Mouse (Mus musculus) right cerebral cortex, adult 18-20 months (tissue): ENCODE results near the gene Msantd3.

Experiments
- DNase-seq: peaks from one replicate; pipeline ENCODE4 v3.0.0; 2022; ENCODE audit warnings: mixed read lengths

The Msantd3 gene

DNA sequence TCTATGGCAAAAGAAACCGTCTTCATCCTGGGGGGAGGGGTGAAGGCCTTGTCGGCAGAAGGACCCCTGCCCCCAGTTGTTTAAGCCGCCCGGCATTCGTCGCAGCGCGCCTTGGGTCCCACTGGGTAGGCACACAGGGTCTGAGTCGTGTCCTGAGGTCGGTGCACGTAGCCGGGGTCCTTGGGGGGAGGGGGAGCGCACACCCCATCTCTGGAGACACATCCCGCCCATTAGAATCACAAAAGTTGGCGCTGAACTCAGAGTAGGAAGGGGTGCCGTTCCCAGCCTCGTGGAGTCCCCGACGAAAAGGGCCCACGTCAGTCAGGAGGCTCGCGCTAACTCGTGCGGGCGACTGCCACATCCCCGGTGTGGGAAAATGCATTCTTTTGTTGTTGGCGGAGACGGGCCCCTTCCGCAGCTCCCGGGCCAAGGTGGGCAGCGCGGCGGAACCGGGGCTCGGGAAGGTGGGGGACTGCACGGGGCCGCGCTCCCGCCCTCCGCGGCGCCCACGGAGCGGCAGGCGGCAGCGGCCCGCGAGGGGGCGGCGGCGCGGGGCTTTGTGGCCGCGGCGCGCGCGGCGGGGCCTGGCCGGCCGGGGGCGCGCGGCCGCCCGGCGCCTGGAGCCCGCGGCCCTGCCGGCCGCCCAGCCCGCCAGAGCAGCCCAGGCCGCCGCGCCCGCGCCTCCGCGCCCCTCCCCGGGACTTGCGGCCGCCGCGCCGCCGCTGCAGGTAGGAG is at the start of gene Msantd3:
Msantd3 (plus strand) TSS at position 95 of the 735 bp plus-strand sequence.
- peak; percentile 57 for DNase-seq

DNA sequence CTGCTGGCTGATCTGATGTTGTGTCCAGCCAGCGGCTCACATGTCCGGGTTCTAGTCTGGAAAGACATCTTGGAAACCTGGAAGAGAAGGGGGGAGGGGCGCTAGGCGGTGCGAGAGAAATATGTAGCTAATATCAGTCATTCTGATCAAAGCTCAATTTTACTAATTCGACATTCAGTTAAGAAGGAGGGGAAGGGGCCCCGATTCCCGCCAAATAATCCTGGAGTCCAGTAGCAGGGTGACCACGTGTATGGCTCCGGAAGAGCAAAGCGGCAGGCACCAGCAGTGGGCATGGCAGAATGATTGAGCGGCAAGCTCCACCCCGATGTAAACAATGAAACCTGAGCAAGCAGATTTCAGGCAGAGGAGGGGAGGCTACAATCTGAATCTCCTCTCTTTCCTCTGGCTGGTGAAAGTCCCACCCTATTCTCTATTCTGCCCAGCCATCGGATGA is 48.4 kb upstream of the Msantd3 start:
- no peak for DNase-seq

DNA sequence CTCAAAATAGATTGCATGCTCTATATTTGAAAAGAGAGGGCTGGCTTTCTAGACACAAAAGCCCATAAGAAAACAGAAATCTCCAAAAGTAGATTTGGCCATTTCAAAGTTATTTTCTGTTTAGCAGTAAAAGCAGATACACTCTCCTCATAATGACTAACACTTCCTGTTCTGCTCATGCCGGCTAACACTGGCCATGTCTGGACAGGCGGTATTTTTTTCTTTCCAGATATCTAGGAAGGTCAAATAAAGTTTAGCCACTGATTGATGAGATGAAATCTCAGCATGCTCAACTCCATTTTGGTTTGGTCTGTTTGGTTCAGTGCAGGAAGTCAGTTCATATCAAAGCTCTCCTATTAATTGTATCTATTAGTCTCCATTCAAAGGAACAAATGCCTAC is 47.2 kb upstream of the Msantd3 start:
- DNase-seq = no peak

DNA sequence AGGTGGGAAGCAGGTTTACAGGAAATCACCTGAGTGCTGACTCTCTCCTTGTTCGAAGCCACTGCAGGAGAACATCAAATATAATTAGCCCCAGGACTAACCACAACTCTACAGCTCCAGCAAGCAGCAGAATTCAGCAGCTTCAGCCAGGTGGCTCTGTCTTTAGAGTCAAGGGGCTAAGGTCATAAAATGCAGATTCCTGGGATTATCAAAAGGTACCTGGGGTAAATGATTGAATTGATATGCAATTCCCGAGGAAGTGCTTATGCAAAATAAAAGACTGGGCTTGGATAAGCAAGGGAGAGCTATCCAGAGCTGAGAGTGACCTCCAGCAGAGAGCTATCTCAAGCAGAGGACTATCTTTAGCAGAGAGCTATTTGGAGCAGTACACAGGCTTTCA is 28.9 kb upstream of the Msantd3 start:
- no peak for DNase-seq

DNA sequence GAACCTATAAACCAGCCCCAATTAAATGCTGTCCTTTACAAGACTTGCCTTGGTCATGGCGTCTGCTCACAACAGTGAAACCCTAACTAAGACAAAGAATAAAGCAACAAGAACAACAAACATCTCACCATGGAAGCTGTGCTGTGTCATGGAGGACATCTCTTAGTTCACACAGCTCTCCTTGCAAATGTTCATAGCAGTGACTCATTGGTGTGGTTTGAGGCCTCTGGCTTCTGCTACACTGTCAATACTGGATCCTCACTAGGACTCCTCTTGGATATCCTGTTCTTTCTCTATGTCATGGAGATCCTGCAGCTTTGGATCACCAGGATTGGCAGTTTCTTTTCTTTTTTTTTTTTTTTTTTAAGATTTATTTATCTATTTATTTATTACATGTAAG is 10.2 kb upstream of the Msantd3 start:
- no peak for DNase-seq

DNA sequence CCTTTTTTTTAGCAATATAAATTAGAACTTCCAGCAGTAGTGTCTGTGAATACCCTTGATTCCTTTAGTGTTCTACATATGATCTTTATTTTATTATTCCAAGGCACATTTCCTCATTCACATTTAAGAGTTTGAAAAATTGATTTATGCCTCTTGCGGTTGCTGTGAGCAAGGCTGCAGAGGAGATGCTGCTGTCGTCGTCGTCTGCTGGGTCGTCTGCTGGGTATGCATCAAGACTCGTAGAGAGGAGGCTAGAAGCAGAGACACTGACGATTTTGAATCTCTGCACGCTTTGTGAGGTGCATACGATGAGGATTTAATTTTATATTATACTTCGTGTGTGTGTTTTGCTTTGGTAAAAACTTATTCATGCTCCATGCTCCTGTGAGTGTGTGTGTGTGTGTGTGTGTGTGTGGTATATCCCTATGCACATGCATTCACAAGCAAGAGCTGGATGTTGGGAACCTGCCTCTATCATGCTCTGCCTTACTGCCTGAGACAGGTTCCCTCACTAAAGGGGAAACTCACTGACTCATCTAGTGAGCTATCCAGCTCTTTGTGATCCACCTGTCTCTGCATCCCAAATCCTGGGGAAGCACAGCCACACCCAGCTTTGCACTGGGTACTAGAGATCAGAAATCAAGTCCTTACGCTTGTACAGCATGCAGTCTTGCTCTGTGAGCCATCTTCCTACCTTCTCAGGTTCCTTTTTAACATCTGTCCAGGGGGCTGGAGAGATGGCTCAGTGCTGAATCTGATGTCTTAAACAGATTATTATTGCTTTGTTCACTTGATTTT is 7.7 kb upstream of the Msantd3 start:
- DNase-seq = no peak

DNA sequence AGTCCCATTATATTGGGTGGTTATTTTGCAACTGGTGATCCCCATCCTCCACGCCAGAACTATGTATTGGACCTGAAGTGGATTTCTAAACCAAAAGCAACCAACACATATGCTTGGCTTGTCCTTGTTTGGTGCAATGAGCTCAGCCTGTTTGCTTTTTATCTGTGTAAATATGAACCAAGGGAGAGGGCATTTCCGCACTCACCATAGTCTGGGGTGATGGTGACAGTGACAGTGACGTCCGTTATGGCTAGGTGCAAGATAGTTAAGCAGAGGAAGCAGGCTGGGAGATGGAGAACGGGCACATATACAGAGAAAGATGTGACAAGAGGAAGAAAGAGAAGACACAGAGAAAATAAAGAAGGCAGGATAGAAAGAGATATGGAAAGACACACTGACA is 3.5 kb upstream of the Msantd3 start:
- no peak for DNase-seq

DNA sequence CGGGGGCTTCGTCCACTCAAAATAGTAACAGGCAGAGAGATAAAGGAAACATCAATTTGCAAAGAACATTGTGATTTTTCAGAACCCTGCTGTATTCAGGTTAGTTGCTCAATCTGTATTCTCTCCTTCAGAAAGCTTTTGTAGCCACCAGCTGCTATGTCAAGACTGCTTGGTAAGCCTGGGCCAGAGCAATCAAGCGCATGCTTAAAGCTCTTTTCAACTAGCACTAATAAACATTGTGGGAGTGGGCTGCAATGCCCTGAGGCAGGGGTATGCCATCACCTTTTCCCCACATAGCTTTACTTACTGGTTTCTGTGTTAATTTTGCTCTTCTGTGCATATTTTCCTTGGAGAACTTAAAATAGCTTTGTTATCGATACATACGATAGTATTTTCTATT is 2.7 kb upstream of the Msantd3 start:
- no peak for DNase-seq

DNA sequence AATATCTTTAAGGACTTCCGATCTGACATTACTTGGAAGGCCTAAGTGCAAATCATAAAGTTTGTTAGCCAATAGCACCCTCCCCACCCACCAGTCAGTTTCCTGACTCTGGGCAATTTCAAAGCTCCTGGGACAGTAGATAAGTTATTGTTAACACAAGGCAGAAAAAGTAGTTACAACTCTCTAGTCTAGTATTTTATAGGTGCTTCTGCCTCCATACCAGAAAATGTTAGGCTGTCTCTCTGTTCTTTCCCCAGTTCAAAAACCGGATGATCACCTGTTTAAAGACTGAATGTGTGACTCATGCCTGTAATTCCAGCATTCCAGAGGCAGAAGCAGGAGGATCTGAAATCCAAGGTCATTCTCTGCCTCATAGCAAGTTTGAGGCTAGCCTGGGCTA is 1.2 kb upstream of the Msantd3 start:
- DNase-seq = no peak

DNA sequence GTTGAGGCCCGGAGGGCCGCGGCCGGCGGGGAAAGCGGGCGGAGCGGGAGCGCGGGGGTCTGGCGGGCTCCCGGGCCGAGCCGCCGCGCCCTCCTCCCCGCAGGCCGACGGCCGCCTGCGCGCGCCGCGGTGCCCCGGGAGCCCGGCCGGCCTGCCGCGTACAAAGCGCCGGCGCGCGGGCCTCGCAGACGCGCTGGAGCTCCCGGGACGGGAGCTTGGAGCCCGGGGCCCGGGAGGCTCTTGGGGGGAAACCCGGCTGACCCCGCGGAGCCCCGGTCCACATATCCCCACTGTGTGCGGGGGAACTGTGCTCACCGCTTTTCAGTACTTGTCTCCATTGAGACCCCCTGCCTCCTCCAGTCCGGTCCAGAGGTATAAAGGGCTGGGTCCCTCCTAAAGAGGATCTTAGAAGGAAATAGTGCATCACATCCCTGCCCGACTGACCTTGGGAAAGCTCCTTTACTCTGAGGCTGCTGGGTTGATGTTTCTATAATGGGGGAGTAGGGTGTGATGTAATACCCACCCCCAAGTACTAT is 909 bp downstream of the Msantd3 start:
- DNase-seq = peak; percentile 18

DNA sequence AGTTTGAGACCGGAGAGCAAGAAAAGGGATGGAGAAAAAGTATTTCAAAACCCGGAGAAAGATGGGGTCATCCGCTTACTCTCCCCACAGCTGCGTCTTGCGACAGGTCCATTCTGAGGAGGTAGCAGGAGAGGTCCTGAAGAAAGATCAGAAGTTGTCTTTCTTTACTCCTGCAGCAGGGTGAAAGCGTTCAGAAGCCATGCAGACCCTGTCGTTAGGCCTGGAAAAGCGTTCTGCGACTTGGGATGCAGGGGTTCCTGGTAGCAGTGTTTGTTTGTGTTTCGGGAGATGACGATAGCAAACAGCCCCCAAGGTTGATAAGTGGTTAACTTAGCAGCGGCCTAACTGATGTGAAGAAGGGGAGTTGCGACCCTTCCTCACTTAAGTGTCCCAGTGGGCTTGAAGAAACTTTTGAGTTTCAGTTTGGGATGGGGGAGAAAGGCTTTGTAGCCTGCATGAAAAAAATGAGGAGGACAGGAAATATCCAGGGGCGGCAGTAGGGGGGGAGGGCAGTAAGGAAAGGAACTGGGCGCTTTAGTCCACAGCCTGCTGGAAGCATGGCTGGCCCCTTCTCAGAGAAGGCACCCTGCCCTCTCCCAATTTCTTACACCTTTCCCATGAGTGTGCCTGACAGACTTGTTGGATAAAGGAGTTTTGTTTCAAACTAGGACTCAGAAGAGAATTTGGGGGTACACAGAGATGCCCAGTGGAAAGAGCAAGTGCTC is 2.0 kb downstream of the Msantd3 start:
- DNase-seq = no peak

DNA sequence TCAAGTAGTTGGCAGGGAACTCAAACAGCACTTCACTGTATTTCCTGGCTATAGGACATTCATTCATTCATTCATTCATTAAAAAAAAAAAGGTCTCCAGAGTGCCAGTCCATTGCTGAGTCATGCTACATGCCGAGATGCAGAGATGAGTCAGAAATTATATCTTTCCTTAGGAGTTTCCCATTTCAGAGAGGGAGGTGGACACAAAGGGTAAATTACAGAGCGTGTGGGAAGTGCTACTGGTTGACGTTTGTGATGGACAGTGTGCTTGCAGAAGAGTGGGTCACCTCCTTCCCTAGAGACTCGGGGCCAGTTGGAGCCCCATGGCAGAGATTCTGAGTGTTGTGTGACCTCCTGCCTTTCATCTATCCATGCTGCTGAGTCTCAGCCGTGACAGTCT is 2.6 kb downstream of the Msantd3 start:
- no peak for DNase-seq

DNA sequence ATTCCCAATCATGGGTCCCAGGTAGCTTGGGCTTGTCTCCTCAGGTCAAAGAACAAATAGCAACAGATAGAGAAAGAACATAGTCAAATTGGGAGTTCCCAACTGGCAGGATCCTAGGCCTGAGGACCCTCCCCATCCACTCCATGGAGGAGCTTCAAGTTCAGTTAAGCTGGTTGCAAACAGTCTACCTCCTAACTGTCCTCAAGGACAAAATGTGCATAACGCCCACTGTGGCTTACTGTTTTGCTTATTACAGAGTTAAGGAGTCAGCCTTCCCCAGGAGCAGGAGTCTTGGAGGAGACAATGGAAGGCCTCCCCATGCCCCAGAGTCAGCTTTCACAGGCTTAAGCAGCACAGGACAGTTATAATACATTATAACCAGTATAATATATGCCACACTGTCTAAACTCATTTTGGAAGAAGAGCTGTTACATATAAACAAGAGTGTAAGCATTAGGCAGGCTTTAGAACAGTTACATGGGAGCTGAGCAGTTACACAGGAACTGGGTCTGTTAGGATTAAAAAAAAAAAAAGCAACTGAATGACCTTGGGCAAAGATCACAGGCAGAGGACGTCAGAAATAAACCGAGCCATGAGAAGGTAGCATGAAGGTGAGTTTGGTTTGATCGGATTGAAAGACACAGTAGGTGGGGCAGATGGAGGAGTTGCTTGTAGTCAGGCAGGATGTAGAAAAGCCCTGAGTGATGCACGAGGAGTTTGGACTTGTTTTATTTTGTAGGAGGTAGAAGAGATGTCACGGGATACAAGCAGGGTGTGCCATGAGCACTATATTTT is 3.5 kb downstream of the Msantd3 start:
- no peak for DNase-seq

DNA sequence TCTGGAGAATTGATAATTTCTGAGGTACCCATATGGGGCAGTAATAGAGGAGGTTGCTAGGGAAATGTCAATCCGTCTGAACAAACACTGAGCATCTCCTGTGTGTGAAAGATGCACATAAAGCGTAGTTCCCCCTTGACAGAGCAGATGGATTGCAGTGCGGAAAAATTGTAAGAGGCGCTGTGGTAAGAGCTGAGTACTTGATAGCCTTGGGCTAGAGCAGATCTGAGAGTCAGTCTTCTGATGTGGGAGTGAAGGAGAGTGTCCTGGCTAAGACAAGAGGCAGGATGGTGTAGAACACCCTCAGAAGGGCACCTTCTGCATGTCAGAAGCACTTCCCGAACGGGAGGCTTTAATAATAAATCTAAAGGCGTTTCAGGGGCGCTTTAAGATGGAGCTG is 4.4 kb downstream of the Msantd3 start:
- DNase-seq = no peak

DNA sequence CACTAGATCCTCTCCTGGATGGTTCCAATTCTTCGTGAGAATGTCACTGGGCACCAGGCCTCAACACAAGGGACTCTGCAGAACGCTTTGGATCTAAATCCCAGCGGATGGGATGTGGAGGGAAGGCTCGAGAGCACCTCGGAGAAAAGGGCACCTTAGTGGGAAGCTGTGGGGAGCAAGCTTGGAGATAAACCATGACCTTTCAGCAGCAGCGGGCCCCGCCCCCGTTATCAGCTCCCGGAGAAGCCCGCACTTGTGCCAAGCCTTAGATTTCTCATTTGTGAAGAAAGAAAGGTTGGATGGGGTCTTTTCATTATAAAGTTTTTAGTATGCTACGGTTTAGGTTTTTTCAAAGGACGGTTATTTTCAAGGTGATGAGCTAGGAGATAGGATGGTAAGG is 6.2 kb downstream of the Msantd3 start:
- DNase-seq = no peak

DNA sequence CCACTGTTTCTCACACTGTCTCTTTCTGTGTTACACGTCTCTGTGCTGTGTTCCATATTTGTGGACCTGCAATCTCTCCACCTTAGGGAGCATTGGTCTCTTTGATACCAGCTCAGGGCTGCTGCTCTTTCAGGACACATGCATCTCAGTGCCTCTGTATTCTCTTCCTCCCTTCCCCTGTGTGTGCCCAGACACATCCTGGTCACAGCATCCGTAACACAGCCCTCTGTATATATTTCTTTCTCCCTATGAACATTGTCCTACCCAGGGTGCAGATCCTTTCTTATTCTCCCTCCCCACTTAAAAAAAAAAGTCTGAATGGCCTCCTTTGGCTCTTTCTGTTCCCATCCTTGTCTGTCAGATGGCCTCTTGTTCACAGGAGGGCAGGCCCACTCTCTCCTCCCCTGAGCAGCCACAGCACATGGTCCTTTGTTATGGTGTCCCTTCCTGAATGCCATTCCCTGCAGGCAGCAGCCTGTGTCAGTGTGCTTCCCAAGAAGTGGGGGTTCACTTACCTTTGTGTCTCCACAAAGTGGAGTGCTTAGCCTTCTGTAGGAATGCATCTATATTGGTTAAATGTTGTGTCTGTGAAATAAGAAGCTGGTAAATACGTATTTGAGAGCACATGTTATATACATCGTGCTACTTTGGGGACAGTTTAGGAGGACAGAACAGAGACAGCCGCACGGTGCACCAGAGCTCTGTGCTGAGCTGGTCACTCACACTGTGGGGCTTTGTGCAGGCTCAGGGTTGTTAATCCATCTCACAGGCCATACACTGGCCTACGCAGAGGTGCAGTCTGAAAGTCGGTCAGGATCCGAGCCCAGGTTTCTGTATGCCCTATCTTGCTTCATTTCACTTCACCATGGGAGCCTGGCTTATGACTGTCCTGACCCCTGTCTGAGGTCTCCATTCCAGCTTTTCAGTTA is 7.1 kb downstream of the Msantd3 start:
- no peak for DNase-seq

DNA sequence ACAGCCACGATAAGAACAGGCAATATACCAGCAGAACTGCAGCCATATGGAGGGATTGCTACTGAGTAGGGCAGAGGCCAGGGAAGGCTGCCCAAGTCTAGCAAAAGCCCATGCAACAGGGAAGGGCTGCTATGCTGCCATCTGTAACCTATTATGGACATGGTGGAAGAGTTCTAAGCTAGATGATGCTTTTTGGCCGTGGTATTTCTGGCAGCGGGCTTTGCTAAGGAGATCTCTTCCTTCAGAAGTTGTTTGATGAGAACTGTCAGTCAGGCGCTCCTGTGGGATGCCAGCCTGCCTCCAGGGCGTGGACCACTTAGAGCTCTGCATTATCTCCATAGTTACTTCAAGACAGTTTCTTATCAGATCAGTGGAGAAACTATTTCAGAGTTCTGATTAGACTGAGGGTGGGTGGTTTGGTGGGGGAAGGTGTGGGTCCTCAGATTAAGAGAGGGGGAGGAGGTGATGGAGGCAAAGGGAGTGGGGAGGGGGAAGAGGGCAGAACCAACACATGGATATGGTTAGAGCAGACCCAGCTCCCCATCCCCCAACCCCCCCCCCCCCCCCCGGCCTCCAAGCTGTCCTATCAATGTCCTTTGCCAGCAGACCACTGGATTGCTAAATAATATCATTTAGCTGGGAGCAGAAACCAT is 8.8 kb downstream of the Msantd3 start:
- DNase-seq = no peak

DNA sequence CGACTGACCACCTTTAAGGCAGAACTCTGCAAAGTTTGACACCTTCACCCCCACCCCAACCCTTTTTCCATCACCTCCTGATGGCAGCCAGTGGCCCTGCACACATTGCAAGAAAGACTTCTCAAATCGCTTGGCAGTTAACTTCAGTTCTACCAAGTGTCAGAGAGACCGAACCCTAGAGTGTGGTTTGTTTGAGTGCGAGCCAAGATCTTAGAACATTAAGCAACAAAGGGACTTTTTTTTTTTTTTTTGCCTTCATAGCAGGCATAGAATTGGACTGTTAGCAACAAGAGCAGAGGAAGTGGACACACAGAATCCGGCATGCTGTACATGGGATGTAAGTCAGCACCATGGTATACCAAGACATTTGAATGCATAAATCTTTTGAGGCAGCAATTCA is 9.9 kb downstream of the Msantd3 start:
- no peak for DNase-seq

DNA sequence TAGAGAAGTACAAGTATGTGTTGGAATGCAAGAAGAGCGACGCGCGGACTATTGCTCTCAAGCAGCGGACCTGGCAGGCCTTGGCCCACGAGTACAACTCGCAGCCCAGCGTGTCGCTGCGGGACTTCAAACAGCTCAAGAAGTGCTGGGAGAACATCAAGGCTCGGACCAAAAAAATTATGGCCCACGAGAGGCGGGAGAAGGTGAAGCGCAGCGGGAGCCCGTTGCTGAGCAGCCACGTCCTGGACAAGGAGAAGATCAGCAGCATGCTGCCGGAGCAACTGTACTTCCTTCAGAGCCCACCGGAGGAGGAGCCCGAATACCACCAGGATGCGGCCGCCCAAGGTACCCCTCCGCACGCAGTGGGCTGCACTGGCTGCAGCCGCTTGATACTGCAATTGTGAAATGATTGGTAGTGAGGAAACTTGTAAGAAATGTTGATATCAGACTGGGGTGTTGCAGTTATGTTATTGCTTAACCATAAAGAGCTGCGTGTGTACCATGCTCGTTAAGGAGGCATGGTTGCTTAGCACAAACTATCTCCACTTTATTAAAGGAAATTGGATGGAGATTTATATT is 12.8 kb downstream of the Msantd3 start:
- DNase-seq = peak; percentile 14

DNA sequence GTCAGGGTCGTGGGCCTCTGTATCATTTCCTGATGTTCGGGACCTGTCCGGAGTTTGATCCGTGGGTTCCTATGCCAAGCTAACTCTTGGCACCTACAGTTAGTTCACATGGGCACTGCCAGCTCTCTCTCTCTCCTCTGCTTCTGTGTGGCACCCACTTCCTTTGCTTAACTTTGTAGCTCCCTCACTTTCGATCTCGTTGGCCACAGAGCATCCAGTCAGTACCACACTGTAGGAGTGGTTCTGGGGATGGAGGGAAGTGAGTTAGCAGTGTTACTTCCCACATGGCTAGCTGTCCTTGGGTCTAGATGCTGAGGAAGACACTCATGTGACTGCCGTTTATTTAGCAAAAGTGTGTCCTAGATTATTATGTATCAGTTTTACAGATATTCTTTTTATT is 14.4 kb downstream of the Msantd3 start:
- DNase-seq = no peak

DNA sequence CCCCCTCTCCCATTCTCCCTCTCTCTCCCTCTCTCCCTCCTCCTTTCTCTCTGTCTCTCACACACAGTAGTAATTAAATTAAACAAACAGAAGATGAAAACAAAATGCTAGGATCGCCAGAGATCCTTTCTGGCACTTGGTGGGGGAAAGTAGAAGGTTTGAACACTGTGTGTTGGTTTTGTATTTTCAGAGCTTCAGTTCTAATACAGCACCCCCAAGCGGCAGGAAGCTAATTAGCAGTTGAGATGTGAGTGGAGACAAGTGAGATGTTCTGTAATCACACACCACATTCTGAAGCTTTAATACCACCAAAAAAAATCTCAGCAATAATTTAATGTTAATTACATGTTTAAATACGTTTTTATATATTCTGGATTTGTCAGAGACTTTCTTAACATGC is 16.0 kb downstream of the Msantd3 start:
- peak; percentile 30 for DNase-seq
